In the genomic region with DNA sequence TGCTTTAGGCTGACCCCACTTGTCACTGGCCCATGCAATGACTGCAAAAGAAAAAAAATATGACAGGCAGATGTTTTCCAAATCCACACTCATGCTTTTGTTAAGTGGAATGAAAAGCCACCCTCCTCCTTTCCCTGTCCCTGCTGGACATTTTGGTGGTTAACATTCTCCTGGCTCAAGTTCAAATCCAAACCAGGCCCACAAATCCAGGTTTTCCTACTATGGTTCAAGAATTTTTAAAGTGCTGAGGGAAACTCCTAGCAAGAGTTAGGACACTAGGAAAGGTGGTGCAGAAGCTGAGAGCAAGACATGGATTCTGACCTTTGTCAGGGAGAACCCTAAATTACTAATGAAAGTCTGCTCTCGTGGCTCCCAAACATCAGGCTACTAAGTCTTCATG, we compare ENCODE assay signal across 34 mouse cellular contexts.
"Had no signal": no experiment of that assay in that cellular context is flagged by ENCODE, and none has a peak within 500 bp of the region (broad histone marks: within the 10 kb centered on the region; RNA-seq: fewer than 3 reads in every experiment).

No protein-coding gene starts in this region.

- H3K4me1 ChIP-seq: heart, embryonic 10.5 days; heart, embryonic 15.5 days; intestine, embryonic 15.5 days; kidney, embryonic 15.5 days had no signal

- H3K9me3 ChIP-seq: heart, embryonic 10.5 days; heart, embryonic 12.5 days; heart, embryonic 13.5 days; heart, embryonic 15.5 days; hindbrain, embryonic 10.5 days; hindbrain, embryonic 12.5 days; hindbrain, embryonic 13.5 days; hindbrain, embryonic 15.5 days; intestine, embryonic 15.5 days; kidney, embryonic 15.5 days had no signal

- DNase-seq: heart, postnatal 10 days; heart, postnatal 14 days; heart, postnatal 4 days; kidney, adult 11 months; kidney, adult 18-20 months; kidney, adult 2 months; kidney, adult 8-10 months; kidney, adult 9 months; kidney, postnatal 10 days; kidney, postnatal 14 days; kidney, postnatal 25 days; kidney, postnatal 36 days; kidney, postnatal 4 days; layer of hippocampus, adult 9-11 months; layer of hippocampus, postnatal 36 days had no signal

- H3K9ac ChIP-seq: heart, embryonic 12.5 days; heart, embryonic 13.5 days; heart, embryonic 15.5 days; hindbrain, embryonic 12.5 days; hindbrain, embryonic 13.5 days; hindbrain, embryonic 14.5 days; hindbrain, embryonic 15.5 days; intestine, embryonic 15.5 days; kidney, embryonic 15.5 days had no signal

- H3K4me2 ChIP-seq: heart, embryonic 11.5 days; heart, embryonic 12.5 days; heart, embryonic 13.5 days; heart, embryonic 15.5 days; hindbrain, embryonic 12.5 days; hindbrain, embryonic 13.5 days; hindbrain, embryonic 14.5 days; hindbrain, embryonic 15.5 days; intestine, embryonic 15.5 days; kidney, embryonic 15.5 days had no signal

- ATAC-seq: hindbrain, embryonic 16.5 days; hindbrain, postnatal 0 days; inflammation-experienced regulatory T-cells, adult 6 months; intestine, embryonic 15.5 days; intestine, embryonic 16.5 days had no signal

- H3K36me3 ChIP-seq: heart, embryonic 10.5 days; heart, embryonic 12.5 days; heart, embryonic 13.5 days; heart, embryonic 15.5 days; hindbrain, embryonic 10.5 days; hindbrain, embryonic 12.5 days; hindbrain, embryonic 13.5 days; hindbrain, embryonic 15.5 days; intestine, embryonic 15.5 days; kidney, embryonic 15.5 days had no signal

- H3K27me3 ChIP-seq: heart, embryonic 12.5 days; heart, embryonic 13.5 days; heart, embryonic 15.5 days; hindbrain, embryonic 12.5 days; hindbrain, embryonic 13.5 days; hindbrain, embryonic 15.5 days; intestine, embryonic 15.5 days; kidney, embryonic 15.5 days had no signal

- H3K27ac ChIP-seq: heart, embryonic 10.5 days; heart, embryonic 13.5 days; heart, embryonic 15.5 days; hindbrain, embryonic 10.5 days; hindbrain, embryonic 12.5 days; hindbrain, embryonic 13.5 days; hindbrain, embryonic 14.5 days; hindbrain, embryonic 15.5 days; hindbrain, postnatal 0 days; intestine, embryonic 15.5 days; kidney, embryonic 15.5 days; kidney, postnatal 0 days; layer of hippocampus, adult 2 months; left cerebral cortex, adult 2 months had no signal

- H3K4me3 ChIP-seq: heart, embryonic 10.5 days; heart, embryonic 12.5 days; heart, embryonic 13.5 days; heart, embryonic 15.5 days; hindbrain, embryonic 10.5 days; hindbrain, embryonic 12.5 days; hindbrain, embryonic 13.5 days; hindbrain, embryonic 15.5 days; intestine, embryonic 15.5 days; kidney, embryonic 15.5 days; layer of hippocampus, adult 2 months; left cerebral cortex, adult 2 months had no signal
